Mouse (Mus musculus) lung, adult 2 months (tissue): Measurements from ENCODE around the gene F2rl1. TPM values are rescaled to one million over a fixed set of nuclear protein-coding genes. Genes with fewer than 3 reads are reported as not detected.

Experiments used
- DNase-seq: peaks from one replicate; pipeline ENCODE4 v3.0.0; 2022
- H3K4me1 ChIP-seq: fragments of 200-500 bp; 2 replicates; pipeline ENCODE4 v1.6.1; 2011; ENCODE audit warnings: low read length; ENCODE audit not compliant: control insufficient read depth, insufficient read depth
- H3K4me3 ChIP-seq: fragments of 200-500 bp; replicated peaks from 2 replicates; pipeline ENCODE3; 2011; ENCODE audit warnings: low read depth, mild to moderate bottlenecking, control low read depth, low read length; ENCODE audit errors: extremely low read depth
- CTCF ChIP-seq: fragments of 200-500 bp; IDR thresholded peaks from 2 replicates; pipeline ENCODE4 v1.5.1; 2011; ENCODE audit warnings: mild to moderate bottlenecking, low read length, control low read depth; ENCODE audit not compliant: insufficient read depth
- POLR2A ChIP-seq: fragments of 200-500 bp; IDR thresholded peaks from 2 replicates; pipeline ENCODE4 v1.6.1; 2011; ENCODE audit warnings: low read depth, mild to moderate bottlenecking, control low read depth, low read length, borderline replicate concordance; ENCODE audit errors: extremely low read depth
- WGBS: fragments of 180-500 bp; shearing (Covaris S2); methylation state at CpG from one replicate; pipeline ENCODE4 v1.1.7; 2018; 5-methylcytosine and 5-hydroxymethylcytosine counted together
- polyA plus RNA-seq: library from polyadenylated mRNA; depleted of rRNA; stranded (reverse); fragments of >200 nt; gene quantifications from 2 replicates; pipeline ENCODE4 v1.2.3, GENCODE M21; 2012; rRNA removed

F2rl1 gene
- polyA plus RNA-seq, 1 experiment: 12.4 TPM

DNA sequence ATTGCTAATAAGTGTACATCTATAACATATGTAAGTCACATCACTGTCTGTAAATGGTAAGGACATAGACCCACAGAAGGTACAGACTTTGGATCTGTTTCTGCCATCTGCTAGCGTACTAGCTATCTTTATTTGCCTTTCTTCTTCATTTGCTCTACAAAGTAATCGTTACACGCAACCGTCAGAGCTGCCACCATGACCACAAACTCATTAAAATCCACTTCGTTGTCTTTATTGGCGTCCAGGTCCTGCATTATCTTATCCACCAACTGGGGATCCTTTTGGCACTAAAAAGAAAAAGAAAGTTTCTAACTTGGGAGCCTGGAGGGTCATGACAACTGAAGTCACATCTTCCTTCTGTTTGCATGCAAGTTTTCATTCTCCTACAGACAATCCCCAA is 47.9 kb downstream of the F2rl1 start:
- Histone ChIP-seq H3K4me1 (no peaks in the 10 kb centered on the region; the same call in 1 of the 2 replicates), H3K4me3 (no peak overlapping the region)
- TF ChIP-seq CTCF: no peak
- TF ChIP-seq POLR2A: no peak
- 63% methylated on average over 6 of the region's 6 CpGs for WGBS
- no peak for DNase-seq

- DNase-seq: no peak
- TF ChIP-seq CTCF: no peak
- no peak overlapping the region for H3K4me3 ChIP-seq
- WGBS: 33% methylated on average over 7 of the region's 7 CpGs
- H3K4me1 ChIP-seq: no peaks in the 10 kb centered on the region
Observed at GRCm38 (mm10) chr13:95475124-95475523, 49.9 kb downstream of the F2rl1 start.

DNA sequence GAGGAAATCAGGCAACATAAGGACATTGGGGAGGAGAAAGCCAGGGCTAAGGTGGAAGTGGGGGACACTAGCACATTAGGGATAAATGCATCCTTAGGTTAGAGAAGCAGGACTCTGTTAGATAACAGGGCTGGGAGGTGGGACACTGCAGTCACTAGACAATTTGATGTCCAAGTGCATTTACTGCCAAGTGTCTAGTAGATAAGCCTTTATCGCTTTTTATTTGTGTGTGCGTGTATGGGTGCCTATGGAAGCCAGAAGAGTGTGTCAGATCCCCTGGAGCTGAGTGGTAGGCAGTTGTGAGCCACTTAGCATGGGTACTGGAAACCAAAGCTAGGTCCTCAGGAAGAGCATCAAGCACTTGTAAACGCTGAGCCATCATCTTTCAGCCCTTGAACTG is 50.7 kb downstream of the F2rl1 start:
- TF ChIP-seq CTCF (no peak), POLR2A (no peak)
- 75% methylated on average over 3 of the region's 3 CpGs for WGBS
- no peak for DNase-seq
- H3K4me3 ChIP-seq: no peak overlapping the region
- no peaks in the 10 kb centered on the region for H3K4me1 ChIP-seq

DNA sequence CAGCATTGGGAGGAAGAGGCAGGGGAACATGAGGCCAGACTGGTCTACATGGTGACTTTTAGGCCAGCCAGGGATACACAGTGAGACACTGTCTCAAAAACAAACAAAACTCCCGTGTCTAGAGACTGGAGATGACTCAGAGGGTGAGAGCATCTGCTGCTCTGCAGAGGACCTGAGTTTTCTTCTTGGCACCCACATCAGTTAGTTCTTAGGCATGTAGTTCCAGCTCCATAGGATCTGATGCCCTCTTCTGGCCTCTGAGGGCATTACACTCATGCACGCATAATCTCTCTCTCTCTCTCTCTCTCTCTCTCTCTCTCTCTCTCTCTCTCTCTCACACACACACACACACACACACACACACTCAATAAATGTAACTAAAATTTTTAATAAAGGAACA is 54.1 kb downstream of the F2rl1 start:
- TF ChIP-seq POLR2A (no peak), CTCF (no peak)
- H3K4me1 ChIP-seq: no peaks in the 10 kb centered on the region
- no peak overlapping the region for H3K4me3 ChIP-seq
- 59% methylated on average over 2 of the region's 2 CpGs for WGBS
- DNase-seq: no peak

Other genes with a start within 250 kb of the F2rl1 start
- 23.4 and 26.1 TPM in 2 replicates for gene Zbed3, start 201.6 kb downstream of the F2rl1 start, polyA plus RNA-seq
- gene Aggf1, start 149.9 kb downstream of the F2rl1 start, polyA plus RNA-seq: 18.2 TPM in 2 replicates
- gene Crhbp, start 80.3 kb downstream of the F2rl1 start, polyA plus RNA-seq: not detected in 2 replicates
- gene S100z, start 46.5 kb downstream of the F2rl1 start, polyA plus RNA-seq: 0.49 TPM in 1 of 2 replicates, not detected in the other
- 116 TPM in 2 replicates for gene F2r, start 93.3 kb upstream of the F2rl1 start, polyA plus RNA-seq
- gene F2rl2, start 171.6 kb upstream of the F2rl1 start, polyA plus RNA-seq: 1.6 and 2.3 TPM in 2 replicates